Mouse (Mus musculus): ENCODE results near the gene Lmntd1. TPM values are rescaled to one million over a fixed set of nuclear protein-coding genes. Genes with fewer than 3 reads are reported as not detected.

The Lmntd1 gene
- polyA plus RNA-seq, 1 experiment from 2014 or later: 1.6 TPM

DNA sequence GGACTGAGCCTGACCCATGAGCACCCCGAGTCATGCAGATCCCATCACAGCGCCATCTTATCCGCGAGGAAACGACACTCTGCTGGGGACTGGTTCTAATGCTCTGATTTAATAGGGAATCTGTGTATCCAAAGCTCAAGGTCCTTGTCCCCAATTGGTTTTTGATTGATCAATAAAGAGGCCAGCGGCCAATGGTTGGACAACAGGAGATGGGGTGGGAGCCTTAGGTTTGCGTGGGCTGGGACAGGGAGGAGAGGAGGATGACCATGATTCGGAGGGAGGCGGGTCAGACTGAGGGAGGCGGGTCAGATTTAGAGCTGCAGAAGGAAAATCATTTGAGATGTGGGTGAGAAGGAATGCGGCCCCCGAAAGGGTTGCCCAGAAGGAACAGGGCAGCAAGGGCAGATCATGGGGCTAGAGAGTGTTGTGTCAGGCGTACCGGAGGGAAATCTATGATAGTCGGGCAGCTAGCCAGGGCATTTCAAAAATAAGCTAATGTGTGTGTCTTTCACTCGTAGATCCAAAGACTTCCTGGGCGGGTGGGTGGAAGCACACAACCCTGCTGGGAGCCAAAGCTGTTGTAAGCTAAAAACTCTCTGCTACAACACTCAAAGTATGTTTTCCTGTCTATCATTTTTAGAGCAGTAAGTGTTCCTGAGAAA is 131.3 kb downstream of the Lmntd1 start:
- Histone ChIP-seq H3K9me3 (ENCODE audit: low read length) (no peaks in the 10 kb centered on the region), H3K4me3 (ENCODE audit: low read length) (no peak overlapping the region), H3K9ac (replicated peaks; ENCODE audit: low read length) (no peak overlapping the region), H3K36me3 (ENCODE audit: insufficient read depth, low read length) (no peaks in the 10 kb centered on the region), H3K27me3 (ENCODE audit: insufficient read depth, low read length) (no peaks in the 10 kb centered on the region), H3K27ac (ENCODE audit: low read length) (peak overlapping the region; percentile 51), H3K4me2 (replicated peaks; ENCODE audit: low read depth, low read length) (no peak overlapping the region), H3K4me1 (ENCODE audit: insufficient read depth, low read length) (peaks cover 36% of the 10 kb centered on the region)
- ATAC-seq (ENCODE audit: low FRiP score, low TSS enrichment): no peak
- WGBS: 71% methylated on average over 17 of the region's 17 CpGs

DNA sequence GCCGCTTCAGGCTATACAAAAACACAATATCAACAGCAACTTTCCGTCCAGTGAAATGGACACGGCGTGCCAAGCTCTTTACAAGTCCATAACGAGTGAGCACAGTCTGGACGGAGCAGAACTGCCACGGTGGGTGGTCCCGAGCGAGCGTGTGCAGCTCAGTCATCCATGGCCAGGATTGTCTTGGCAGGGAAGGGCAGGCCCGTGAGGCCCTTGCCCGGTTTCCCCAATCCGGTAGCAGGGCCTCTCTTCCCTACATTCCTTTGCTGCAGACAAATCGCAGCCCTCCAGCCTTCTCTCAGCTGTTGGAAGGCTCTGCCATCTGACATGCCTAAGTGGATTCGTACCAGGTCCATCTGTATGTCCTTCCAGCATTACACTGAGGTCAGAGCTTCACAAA is 132.2 kb downstream of the Lmntd1 start:
- no peaks in the 10 kb centered on the region for H3K36me3 ChIP-seq (ENCODE audit: insufficient read depth, low read length)
- WGBS: 24% methylated on average over 15 of the region's 15 CpGs
- H3K27ac ChIP-seq (ENCODE audit: low read length): peak overlapping the region; percentile 51
- H3K9me3 ChIP-seq (ENCODE audit: low read length): no peaks in the 10 kb centered on the region
- H3K9ac ChIP-seq (replicated peaks; ENCODE audit: low read length): no peak overlapping the region
- peaks cover 41% of the 10 kb centered on the region for H3K4me1 ChIP-seq (ENCODE audit: insufficient read depth, low read length)
- H3K4me2 ChIP-seq (replicated peaks; ENCODE audit: low read depth, low read length): peak overlapping the region; percentile 36; the same call in 1 of the 2 replicates
- no peaks in the 10 kb centered on the region for H3K27me3 ChIP-seq (ENCODE audit: insufficient read depth, low read length)
- peak; percentile 84 for ATAC-seq (ENCODE audit: low FRiP score, low TSS enrichment)
- no peak overlapping the region for H3K4me3 ChIP-seq (ENCODE audit: low read length)

DNA sequence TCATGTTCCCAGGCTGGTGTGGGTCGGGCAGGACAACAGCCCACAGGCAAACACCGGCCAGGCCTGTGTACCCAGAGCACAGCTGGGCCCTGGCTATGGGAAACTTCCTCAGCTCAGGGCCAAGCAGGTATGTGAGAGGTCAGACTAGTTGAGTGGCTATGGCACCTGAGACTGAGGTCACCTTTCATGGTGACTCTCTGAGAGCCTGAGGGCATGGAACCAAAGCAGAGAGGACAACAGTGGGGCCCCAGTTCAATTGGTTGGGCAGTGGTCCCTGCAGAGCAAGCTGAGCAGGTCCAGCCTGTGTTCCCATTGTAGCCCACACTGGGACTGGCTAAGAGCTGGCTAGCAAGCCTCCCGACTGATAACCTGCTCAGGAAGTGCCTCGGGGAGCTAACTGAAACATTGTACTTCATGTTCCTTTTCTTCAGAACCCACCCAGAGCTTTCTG is 135.3 kb downstream of the Lmntd1 start:
- 69% methylated on average over 4 of the region's 4 CpGs for WGBS
- H3K9me3 ChIP-seq (ENCODE audit: low read length): no peaks in the 10 kb centered on the region

DNA sequence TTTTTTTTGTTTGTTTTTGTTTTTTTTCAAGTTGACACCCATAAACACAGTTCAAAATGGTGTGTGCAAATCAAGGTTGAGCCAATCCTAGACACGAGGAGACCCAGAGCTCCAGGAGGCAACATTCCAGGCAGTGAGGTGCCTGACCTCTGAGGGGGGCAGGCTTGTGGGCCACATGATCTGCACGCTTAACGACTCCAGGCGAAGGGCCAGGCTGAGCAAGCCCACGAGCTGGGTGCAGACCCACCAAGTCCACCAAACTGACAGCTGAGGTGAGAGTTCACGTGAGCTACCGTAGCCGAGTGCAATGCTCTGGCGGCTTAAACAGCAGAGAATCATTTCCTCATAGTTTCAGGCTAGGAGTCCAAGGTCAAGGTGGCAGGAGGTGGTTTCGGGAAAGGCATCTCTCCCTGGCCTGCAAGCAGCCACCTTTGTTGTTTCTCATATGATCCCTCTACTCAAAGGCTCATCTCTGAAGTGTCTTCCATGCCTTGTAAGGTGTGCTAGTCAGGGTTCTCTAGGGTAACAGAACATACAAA is 136.7 kb downstream of the Lmntd1 start:
- H3K9me3 ChIP-seq (ENCODE audit: low read length): no peaks in the 10 kb centered on the region
- no peak overlapping the region for H3K4me2 ChIP-seq (replicated peaks; ENCODE audit: low read depth, low read length)
- no peak overlapping the region for H3K9ac ChIP-seq (replicated peaks; ENCODE audit: low read length)
- no peak overlapping the region; the same call in 1 of the 2 replicates for H3K27ac ChIP-seq (ENCODE audit: low read length)
- H3K27me3 ChIP-seq (ENCODE audit: insufficient read depth, low read length): no peaks in the 10 kb centered on the region
- H3K4me3 ChIP-seq (ENCODE audit: low read length): no peak overlapping the region
- WGBS: 22% methylated on average over 10 of the region's 10 CpGs
- no peaks in the 10 kb centered on the region for H3K36me3 ChIP-seq (ENCODE audit: insufficient read depth, low read length)
- ATAC-seq (ENCODE audit: low FRiP score, low TSS enrichment): peak; percentile 57
- H3K4me1 ChIP-seq (ENCODE audit: insufficient read depth, low read length): peaks cover 22% of the 10 kb centered on the region

More for the DNA sequence above, 135.3 kb downstream of the Lmntd1 start:
- no peaks in the 10 kb centered on the region for H3K27me3 ChIP-seq (ENCODE audit: insufficient read depth, low read length)
- H3K27ac ChIP-seq (ENCODE audit: low read length): peak overlapping the region; percentile 25; the same call in 1 of the 2 replicates
- no peaks in the 10 kb centered on the region for H3K36me3 ChIP-seq (ENCODE audit: insufficient read depth, low read length)
- peaks cover 29% of the 10 kb centered on the region for H3K4me1 ChIP-seq (ENCODE audit: insufficient read depth, low read length)
- H3K9ac ChIP-seq (replicated peaks; ENCODE audit: low read length): no peak overlapping the region
- no peak overlapping the region for H3K4me3 ChIP-seq (ENCODE audit: low read length)
- no peak overlapping the region for H3K4me2 ChIP-seq (replicated peaks; ENCODE audit: low read depth, low read length)
- peak; percentile 53 for ATAC-seq (ENCODE audit: low FRiP score, low TSS enrichment)

DNA sequence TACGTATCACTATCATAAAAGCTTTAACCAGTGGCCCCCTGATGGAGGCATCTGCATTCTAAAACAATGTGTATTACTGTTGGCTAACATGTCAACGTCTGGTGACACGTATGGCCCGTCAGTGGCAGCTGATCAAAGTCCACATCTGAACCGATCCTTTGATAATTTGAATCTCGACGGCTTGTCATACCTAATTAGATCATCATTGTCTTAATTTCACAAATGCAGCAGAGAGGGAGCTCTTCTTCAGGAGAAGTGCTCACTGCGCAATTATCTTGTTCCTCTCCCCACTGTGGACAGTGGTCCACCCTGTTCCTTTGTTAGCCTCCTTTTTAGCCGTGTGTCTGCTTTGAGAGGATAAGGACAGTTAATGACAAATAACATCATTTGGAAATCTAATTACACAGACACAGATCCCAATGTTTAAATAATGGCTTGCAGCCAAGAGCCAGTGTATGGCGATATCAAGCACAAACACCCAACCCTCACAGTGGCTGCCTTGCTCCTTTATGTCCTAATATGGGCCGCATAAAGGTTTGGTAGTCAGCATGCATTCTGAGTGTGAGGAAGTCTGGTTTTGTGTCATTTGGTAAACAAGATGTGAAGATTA is 142.4 kb downstream of the Lmntd1 start:
- no peak overlapping the region for H3K4me2 ChIP-seq (replicated peaks; ENCODE audit: low read depth, low read length)
- H3K9me3 ChIP-seq (ENCODE audit: low read length): no peaks in the 10 kb centered on the region
- WGBS: 86% methylated on average over 11 of the region's 11 CpGs
- no peak overlapping the region for H3K4me3 ChIP-seq (ENCODE audit: low read length)
- H3K27ac ChIP-seq (ENCODE audit: low read length): no peak overlapping the region
- peaks cover 1% of the 10 kb centered on the region; the same call in 1 of the 2 replicates for H3K4me1 ChIP-seq (ENCODE audit: insufficient read depth, low read length)
- H3K9ac ChIP-seq (replicated peaks; ENCODE audit: low read length): no peak overlapping the region
- no peaks in the 10 kb centered on the region for H3K36me3 ChIP-seq (ENCODE audit: insufficient read depth, low read length)
- ATAC-seq (ENCODE audit: low FRiP score, low TSS enrichment): no peak
- no peaks in the 10 kb centered on the region for H3K27me3 ChIP-seq (ENCODE audit: insufficient read depth, low read length)

DNA sequence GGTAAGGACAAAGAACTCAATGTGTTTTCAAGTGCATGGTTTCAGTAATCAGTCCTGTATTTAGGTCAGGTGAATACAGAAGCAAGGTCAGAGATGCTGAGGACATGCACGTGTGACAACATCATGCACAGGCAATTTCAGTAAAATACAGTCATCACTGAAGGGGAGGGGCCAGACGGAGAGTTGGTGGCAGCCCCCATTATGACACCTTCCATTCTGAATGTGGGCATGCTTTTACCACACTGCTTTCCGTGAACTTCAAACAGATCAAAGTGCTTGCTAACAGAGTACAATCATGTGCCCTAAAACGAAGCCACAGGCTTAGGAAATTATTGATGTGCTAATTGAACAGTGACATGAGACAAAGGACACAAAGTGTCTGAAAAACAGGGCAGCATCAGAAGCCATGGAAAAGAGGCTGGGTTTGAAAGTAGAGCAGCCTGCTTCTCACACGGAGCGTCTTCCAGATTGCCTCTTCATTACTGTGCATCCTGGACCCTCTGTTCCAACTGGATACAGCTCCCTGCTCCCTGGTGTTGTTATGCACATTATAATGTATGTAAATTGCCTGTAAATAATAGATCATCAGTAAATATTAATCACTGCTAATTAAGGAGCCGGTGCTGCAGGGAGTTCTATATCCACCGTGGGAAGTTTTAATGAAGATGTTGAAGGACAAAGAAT is 144.7 kb downstream of the Lmntd1 start:
- H3K36me3 ChIP-seq (ENCODE audit: insufficient read depth, low read length): no peaks in the 10 kb centered on the region
- H3K27ac ChIP-seq (ENCODE audit: low read length): no peak overlapping the region
- H3K4me3 ChIP-seq (ENCODE audit: low read length): no peak overlapping the region
- no peak overlapping the region for H3K4me2 ChIP-seq (replicated peaks; ENCODE audit: low read depth, low read length)
- no peaks in the 10 kb centered on the region for H3K27me3 ChIP-seq (ENCODE audit: insufficient read depth, low read length)
- 50% methylated on average over 8 of the region's 8 CpGs for WGBS
- H3K4me1 ChIP-seq (ENCODE audit: insufficient read depth, low read length): no peaks in the 10 kb centered on the region
- no peak for ATAC-seq (ENCODE audit: low FRiP score, low TSS enrichment)
- no peaks in the 10 kb centered on the region for H3K9me3 ChIP-seq (ENCODE audit: low read length)
- H3K9ac ChIP-seq (replicated peaks; ENCODE audit: low read length): no peak overlapping the region

DNA sequence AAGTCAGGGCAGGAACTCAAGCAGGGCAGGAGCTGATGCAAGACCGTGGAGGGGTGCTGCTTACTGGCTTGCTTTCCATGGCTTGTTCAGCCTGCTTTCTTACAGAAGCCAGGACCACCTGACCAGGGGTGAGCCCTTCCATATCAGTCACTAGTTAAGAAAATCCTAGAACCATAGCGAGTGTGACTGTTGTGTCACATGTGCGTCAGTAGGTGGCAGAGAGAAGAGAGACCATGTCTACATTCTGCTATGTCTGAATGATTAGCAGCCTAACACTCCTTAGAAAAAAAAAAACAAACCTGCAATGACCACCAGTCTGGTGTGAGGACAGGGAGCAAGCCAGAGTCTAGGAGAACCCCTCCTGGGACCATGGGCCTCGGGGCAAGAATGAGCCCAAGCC is 150.1 kb downstream of the Lmntd1 start:
- Histone ChIP-seq H3K9ac (replicated peaks; ENCODE audit: low read length) (no peak overlapping the region), H3K9me3 (ENCODE audit: low read length) (no peaks in the 10 kb centered on the region), H3K4me3 (ENCODE audit: low read length) (no peak overlapping the region), H3K36me3 (ENCODE audit: insufficient read depth, low read length) (no peaks in the 10 kb centered on the region), H3K27me3 (ENCODE audit: insufficient read depth, low read length) (no peaks in the 10 kb centered on the region), H3K4me2 (replicated peaks; ENCODE audit: low read depth, low read length) (no peak overlapping the region), H3K27ac (ENCODE audit: low read length) (no peak overlapping the region), H3K4me1 (ENCODE audit: insufficient read depth, low read length) (no peaks in the 10 kb centered on the region)
- 85% methylated on average over 4 of the region's 4 CpGs for WGBS
- no peak for ATAC-seq (ENCODE audit: low FRiP score, low TSS enrichment)

DNA sequence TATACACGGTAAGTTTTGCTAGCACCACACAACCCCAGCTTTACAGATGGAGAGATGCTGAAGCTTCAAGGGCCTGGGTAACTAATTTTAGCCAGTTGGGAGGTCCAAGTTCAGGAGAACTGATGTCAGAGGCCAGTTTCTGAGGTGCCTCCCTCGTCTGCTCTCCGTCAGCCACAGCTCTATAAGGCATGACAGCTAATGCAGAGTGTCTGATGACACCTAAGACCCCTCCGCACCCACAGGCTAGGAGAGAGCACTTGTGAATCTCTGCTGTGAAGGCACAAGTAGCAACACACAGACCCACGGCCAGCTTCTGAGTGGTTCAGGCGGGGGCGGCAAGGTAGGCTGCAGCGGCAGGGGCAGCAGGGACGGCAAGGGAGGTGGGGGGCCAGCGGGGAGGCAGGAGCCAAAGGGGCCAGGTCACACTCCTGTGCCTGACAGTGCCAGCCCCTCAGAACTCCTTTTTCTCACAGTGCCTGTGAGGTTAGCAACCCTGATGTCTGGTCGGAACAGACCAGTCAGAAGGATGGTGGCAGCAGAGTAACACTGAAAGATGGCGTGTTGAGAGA is 151.4 kb downstream of the Lmntd1 start:
- 61% methylated on average over 12 of the region's 12 CpGs for WGBS
- H3K4me1 ChIP-seq (ENCODE audit: insufficient read depth, low read length): no peaks in the 10 kb centered on the region
- H3K9ac ChIP-seq (replicated peaks; ENCODE audit: low read length): no peak overlapping the region
- no peaks in the 10 kb centered on the region for H3K27me3 ChIP-seq (ENCODE audit: insufficient read depth, low read length)
- no peaks in the 10 kb centered on the region for H3K9me3 ChIP-seq (ENCODE audit: low read length)
- no peak overlapping the region for H3K4me2 ChIP-seq (replicated peaks; ENCODE audit: low read depth, low read length)
- H3K27ac ChIP-seq (ENCODE audit: low read length): no peak overlapping the region
- H3K4me3 ChIP-seq (ENCODE audit: low read length): no peak overlapping the region
- H3K36me3 ChIP-seq (ENCODE audit: insufficient read depth, low read length): no peaks in the 10 kb centered on the region
- no peak for ATAC-seq (ENCODE audit: low FRiP score, low TSS enrichment)

DNA sequence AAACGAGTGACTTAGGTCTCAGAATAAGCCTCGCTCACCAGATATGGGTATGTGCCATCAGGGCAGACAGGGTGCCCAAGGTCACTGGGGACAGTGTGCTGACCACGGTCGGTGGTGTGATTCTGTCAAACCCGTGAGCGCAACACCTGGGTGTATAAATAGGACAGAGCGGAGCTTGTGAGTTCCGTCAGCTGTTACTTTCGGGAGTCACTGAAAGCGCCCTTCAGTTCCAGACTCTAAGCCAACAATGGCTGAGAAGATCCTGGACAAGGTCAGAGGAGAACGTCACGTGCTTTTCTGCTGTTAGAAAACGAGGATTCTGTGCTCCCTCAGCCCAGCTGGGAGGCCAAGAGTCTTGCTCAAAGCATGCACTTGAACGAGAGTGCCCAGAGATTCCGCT is 157.1 kb downstream of the Lmntd1 start:
- no peaks in the 10 kb centered on the region for H3K36me3 ChIP-seq (ENCODE audit: insufficient read depth, low read length)
- no peak overlapping the region for H3K9ac ChIP-seq (replicated peaks; ENCODE audit: low read length)
- H3K4me1 ChIP-seq (ENCODE audit: insufficient read depth, low read length): no peaks in the 10 kb centered on the region
- H3K4me2 ChIP-seq (replicated peaks; ENCODE audit: low read depth, low read length): no peak overlapping the region
- no peak for ATAC-seq (ENCODE audit: low FRiP score, low TSS enrichment)
- 73% methylated on average over 15 of the region's 15 CpGs for WGBS
- no peak overlapping the region for H3K4me3 ChIP-seq (ENCODE audit: low read length)
- H3K27ac ChIP-seq (ENCODE audit: low read length): no peak overlapping the region
- no peaks in the 10 kb centered on the region for H3K9me3 ChIP-seq (ENCODE audit: low read length)
- no peaks in the 10 kb centered on the region for H3K27me3 ChIP-seq (ENCODE audit: insufficient read depth, low read length)

Data from kidney, embryonic 16.5 days (tissue).